Comparison of ENCODE assay signal across 8 mouse cellular contexts in genomic region chr16:32164396-32165027, GRCm38 (mm10). TPM values are rescaled to one million over a fixed set of nuclear protein-coding genes. Genes with fewer than 3 reads are reported as not detected.
DNase-seq lines count a peak whose midpoint lies in the region; ATAC-seq lines count a peak whose summit lies in the region.

No protein-coding gene starts in this region.

- peaks cover 11% of the 10 kb centered on the region for H3K27me3 ChIP-seq in forebrain, embryonic 13.5 days
- H3K27me3 ChIP-seq in limb, embryonic 15.5 days = no peaks in the 10 kb centered on the region; the same call in 1 of the 2 replicates

- no peak for ATAC-seq in forebrain, embryonic 13.5 days
- ATAC-seq in limb, embryonic 15.5 days (ENCODE audit: insufficient number of reproducible peaks, low FRiP score, low TSS enrichment, low read depth) = no peak

- no peaks in the 10 kb centered on the region for H3K36me3 ChIP-seq in forebrain, embryonic 13.5 days (ENCODE audit: poor library complexity, severe bottlenecking)
- H3K36me3 ChIP-seq in limb, embryonic 15.5 days = no peaks in the 10 kb centered on the region

- H3K9me3 ChIP-seq in forebrain, embryonic 13.5 days (replicated peaks) = no peaks in the 10 kb centered on the region
- no peaks in the 10 kb centered on the region for H3K9me3 ChIP-seq in limb, embryonic 15.5 days

- DNase-seq in cerebellum, adult 18-20 months = peak; percentile 48 to 57
- DNase-seq in cerebellum, postnatal 10 days = no peak
- peak; percentile 66 for DNase-seq in A20 (ENCODE audit: low read depth, low spot score)
- peak; percentile 35 for DNase-seq in naive thymus-derived CD4-positive, alpha-beta T cell, adult 2 months (ENCODE audit: low read depth)
- DNase-seq in retina, embryonic 14.5 days (ENCODE audit: low spot score) = no peak
- DNase-seq in ovary, postnatal 14 days (ENCODE audit: low spot score) = no peak

- no peak overlapping the region for H3K27ac ChIP-seq in forebrain, embryonic 13.5 days
- H3K27ac ChIP-seq in limb, embryonic 15.5 days = no peak overlapping the region

- no peak overlapping the region; the same call in 1 of the 2 replicates for H3K9ac ChIP-seq in forebrain, embryonic 13.5 days
- no peak overlapping the region for H3K9ac ChIP-seq in limb, embryonic 15.5 days

- H3K4me2 ChIP-seq in forebrain, embryonic 13.5 days = peak overlapping the region; percentile 71; the same call in 1 of the 2 replicates
- H3K4me2 ChIP-seq in limb, embryonic 15.5 days = peak overlapping the region; percentile 63

- 70% methylated on average over 19 of the region's 19 CpGs for WGBS in forebrain, embryonic 13.5 days
- WGBS in limb, embryonic 15.5 days = 70% methylated on average over 19 of the region's 19 CpGs

- H3K4me1 ChIP-seq in forebrain, embryonic 13.5 days = peaks cover 9% of the 10 kb centered on the region
- peaks cover 8% of the 10 kb centered on the region for H3K4me1 ChIP-seq in limb, embryonic 15.5 days

- H3K4me3 ChIP-seq in forebrain, embryonic 13.5 days = peak overlapping the region; percentile 37; the same call in 1 of the 2 replicates
- peak overlapping the region; percentile 36 for H3K4me3 ChIP-seq in limb, embryonic 15.5 days

RNA-seq across cellular contexts. Expression of gene Nrros, which starts 0.9 kb away (rescaled TPM):
- 6.7 and 7.2 TPM in 2 replicates for polyA plus RNA-seq in forebrain, embryonic 13.5 days (2015; fragmentation: Nextera tagmentation; extraction: Ambion mirVana)
- polyA plus RNA-seq in limb, embryonic 15.5 days (2015; fragmentation: Nextera tagmentation; extraction: Ambion mirVana) = 21.3 and 23.0 TPM in 2 replicates

RNA-seq across cellular contexts. Expression of gene Bex6, which starts 15.1 kb away (rescaled TPM):
- polyA plus RNA-seq in forebrain, embryonic 13.5 days (2015; fragmentation: Nextera tagmentation; extraction: Ambion mirVana) = not detected in 2 replicates
- 0.20 TPM in 1 of 2 replicates, not detected in the other for polyA plus RNA-seq in limb, embryonic 15.5 days (2015; fragmentation: Nextera tagmentation; extraction: Ambion mirVana)

Comparison
In these comparisons a context has a peak if more than half of its experiments do, and no peak if none do; other contexts are left out.
1. DNase-seq: peak in cerebellum, adult 18-20 months (2 of 2), A20 (single experiment) and naive thymus-derived CD4-positive, alpha-beta T cell, adult 2 months (single experiment); none in cerebellum, postnatal 10 days (0 of 2), retina, embryonic 14.5 days (single experiment) and ovary, postnatal 14 days (single experiment).